Mouse (Mus musculus): ENCODE measurements around the gene Adam19.

GRCm38 (mm10) chr11:46059887-46060650 lies 4.3 kb downstream of the Adam19 start:
- TF ChIP-seq CTCF (IDR thresholded peaks at IDR 0.05; ENCODE audit: control insufficient read depth, insufficient read depth, low read length) (peak; percentile 17; the same call in 1 of the 2 replicates), POLR2A (IDR thresholded peaks at IDR 0.05; ENCODE audit: borderline replicate concordance, control insufficient read depth, low read depth, low read length) (no peak)
